Comparison of ENCODE assay signal across 8 mouse cellular contexts in the genomic region with DNA sequence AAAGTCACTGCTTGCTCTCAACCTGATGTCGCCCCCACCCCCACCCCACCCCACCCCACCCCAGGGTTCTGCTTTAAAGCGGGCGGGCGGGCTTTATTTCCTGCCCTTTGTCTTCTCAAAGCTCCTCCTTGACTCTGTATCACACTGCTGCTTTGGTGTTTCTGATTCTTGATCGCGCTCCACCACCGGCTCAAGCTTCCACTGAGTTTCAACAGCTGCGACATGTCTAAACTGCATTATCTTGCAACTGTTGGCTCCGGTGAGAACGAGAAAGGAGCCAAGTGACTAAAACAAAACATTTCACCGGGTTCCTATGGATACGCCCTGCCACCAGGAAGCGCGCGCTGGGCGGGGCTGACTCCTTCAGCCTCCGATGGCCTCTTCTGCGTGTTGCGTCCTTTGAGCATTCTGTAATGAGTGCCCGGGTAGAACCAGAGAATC. TPM values are rescaled to one million over a fixed set of nuclear protein-coding genes. Genes with fewer than 3 reads are reported as not detected.
DNase-seq lines count a peak whose midpoint lies in the region; ATAC-seq lines count a peak whose summit lies in the region.

No protein-coding gene starts in this region.

- no peaks in the 10 kb centered on the region for H3K9me3 ChIP-seq in hindbrain, embryonic 14.5 days (ENCODE audit: control insufficient read depth, low read length)
- no peaks in the 10 kb centered on the region for H3K9me3 ChIP-seq in limb, embryonic 12.5 days
- H3K9me3 ChIP-seq in midbrain, embryonic 11.5 days (ENCODE audit: control insufficient read depth, low read length): no peaks in the 10 kb centered on the region

- under 1% methylated on average over 20 of the region's 20 CpGs for WGBS in hindbrain, embryonic 14.5 days
- WGBS in limb, embryonic 12.5 days: 0% methylated on average over 20 of the region's 20 CpGs
- under 1% methylated on average over 20 of the region's 20 CpGs for WGBS in midbrain, embryonic 11.5 days

- DNase-seq in right cerebral cortex, adult 2 months (ENCODE audit: low spot score in 2 of 2): peak; percentile 44 to 48
- DNase-seq in right cerebral cortex, postnatal 25 days: no peak
- peak; percentile 50 to 59 for DNase-seq in cerebellum, postnatal 14 days
- peak; percentile 33 to 53 for DNase-seq in frontal cortex, postnatal 36 days (ENCODE audit: low spot score in 2 of 2)
- DNase-seq in hindbrain, embryonic 14.5 days (ENCODE audit: low spot score): peak; percentile 68
- DNase-seq in midbrain, embryonic 11.5 days (ENCODE audit: low spot score, missing footprints): peak; percentile 97
- peak; percentile 41 to 69 for DNase-seq in spleen, postnatal 10 days (ENCODE audit: low spot score in 2 of 2)

- no peaks in the 10 kb centered on the region for H3K27me3 ChIP-seq in hindbrain, embryonic 14.5 days (ENCODE audit: control insufficient read depth, insufficient read depth, low read length)
- H3K27me3 ChIP-seq in limb, embryonic 12.5 days: no peaks in the 10 kb centered on the region
- no peaks in the 10 kb centered on the region for H3K27me3 ChIP-seq in midbrain, embryonic 11.5 days (ENCODE audit: control insufficient read depth, insufficient read depth, low read length)

- H3K4me1 ChIP-seq in hindbrain, embryonic 14.5 days (replicated peaks; ENCODE audit: control insufficient read depth, insufficient read depth, low read length): 0 out of 2 replicates have a peak, but pooled peaks cover 3% of the 10 kb centered on the region
- H3K4me1 ChIP-seq in limb, embryonic 12.5 days (replicated peaks): no peaks in the 10 kb centered on the region; the same call in 1 of the 2 replicates
- H3K4me1 ChIP-seq in midbrain, embryonic 11.5 days (ENCODE audit: control insufficient read depth, insufficient read depth, low read length): peaks cover 5% of the 10 kb centered on the region

- peak overlapping the region; percentile 86 for H3K4me2 ChIP-seq in hindbrain, embryonic 14.5 days (replicated peaks)
- peak overlapping the region; percentile 73 for H3K4me2 ChIP-seq in limb, embryonic 12.5 days
- H3K4me2 ChIP-seq in midbrain, embryonic 11.5 days: peak overlapping the region; percentile 72

- H3K9ac ChIP-seq in hindbrain, embryonic 14.5 days: peak overlapping the region; percentile 65
- peak overlapping the region; percentile 55 for H3K9ac ChIP-seq in limb, embryonic 12.5 days (replicated peaks)
- H3K9ac ChIP-seq in midbrain, embryonic 11.5 days (ENCODE audit: low read length): peak overlapping the region; percentile 71

- H3K4me3 ChIP-seq in hindbrain, embryonic 14.5 days (replicated peaks; ENCODE audit: low read length): peak overlapping the region; percentile 45
- H3K4me3 ChIP-seq in limb, embryonic 12.5 days (replicated peaks): peak overlapping the region; percentile 50
- peak overlapping the region; percentile 45 for H3K4me3 ChIP-seq in midbrain, embryonic 11.5 days (ENCODE audit: low read depth, low read length)

- peak; percentile 86 for ATAC-seq in hindbrain, embryonic 14.5 days (ENCODE audit: low FRiP score)
- ATAC-seq in limb, embryonic 12.5 days (ENCODE audit: insufficient number of reproducible peaks, insufficient read depth, low FRiP score, low TSS enrichment, low read depth): peak; percentile 42; the same call in 1 of the 2 replicates
- peak; percentile 92 for ATAC-seq in midbrain, embryonic 11.5 days (ENCODE audit: low FRiP score)

- peak overlapping the region; percentile 82 for H3K27ac ChIP-seq in hindbrain, embryonic 14.5 days
- no peak overlapping the region for H3K27ac ChIP-seq in limb, embryonic 12.5 days
- peak overlapping the region; percentile 73 for H3K27ac ChIP-seq in midbrain, embryonic 11.5 days (ENCODE audit: low read depth, low read length)

- H3K36me3 ChIP-seq in hindbrain, embryonic 14.5 days (replicated peaks; ENCODE audit: control insufficient read depth, insufficient read depth): no peaks in the 10 kb centered on the region
- no peaks in the 10 kb centered on the region for H3K36me3 ChIP-seq in limb, embryonic 12.5 days
- no peaks in the 10 kb centered on the region for H3K36me3 ChIP-seq in midbrain, embryonic 11.5 days (ENCODE audit: control insufficient read depth, insufficient read depth, low read length)

RNA-seq across cellular contexts. Expression of gene Gpr180, which starts 43.2 kb away (rescaled TPM):
- polyA plus RNA-seq in hindbrain, embryonic 14.5 days (2014; fragmentation: Nextera tagmentation; extraction: Ambion mirVana): 47.5 and 51.7 TPM in 2 replicates
- polyA plus RNA-seq in limb, embryonic 12.5 days (2016; fragmentation: Nextera tagmentation; extraction: Ambion mirVana): 53.3 and 54.2 TPM in 2 replicates
- 29.5 and 32.3 TPM in 2 replicates for polyA plus RNA-seq in midbrain, embryonic 11.5 days (2014; fragmentation: Nextera tagmentation; extraction: Ambion mirVana)

RNA-seq across cellular contexts. Expression of gene Tgds, which starts 47.6 kb away (rescaled TPM):
- polyA plus RNA-seq in hindbrain, embryonic 14.5 days (2014; fragmentation: Nextera tagmentation; extraction: Ambion mirVana): 15.8 and 18.5 TPM in 2 replicates
- polyA plus RNA-seq in limb, embryonic 12.5 days (2016; fragmentation: Nextera tagmentation; extraction: Ambion mirVana): 36.7 and 36.9 TPM in 2 replicates
- 28.7 and 29.5 TPM in 2 replicates for polyA plus RNA-seq in midbrain, embryonic 11.5 days (2014; fragmentation: Nextera tagmentation; extraction: Ambion mirVana)

RNA-seq across cellular contexts. Expression of gene Sox21, which starts 56.7 kb away (rescaled TPM):
- 5.9 and 9.3 TPM in 2 replicates for polyA plus RNA-seq in hindbrain, embryonic 14.5 days (2014; fragmentation: Nextera tagmentation; extraction: Ambion mirVana)
- 0.27 and 0.51 TPM in 2 replicates for polyA plus RNA-seq in limb, embryonic 12.5 days (2016; fragmentation: Nextera tagmentation; extraction: Ambion mirVana)
- polyA plus RNA-seq in midbrain, embryonic 11.5 days (2014; fragmentation: Nextera tagmentation; extraction: Ambion mirVana): 20.4 and 24.5 TPM in 2 replicates

Comparison
In these comparisons a context has a peak if more than half of its experiments do, and no peak if none do; other contexts are left out.
1. ATAC-seq: peak in every context shown above with its lines; median percentile 92 in midbrain, embryonic 11.5 days; 86 in hindbrain, embryonic 14.5 days; 42 in limb, embryonic 12.5 days.